Mouse (Mus musculus) c-Kit-positive CD71-negative TER-119-negative erythroid progenitor cells, embryonic 14.5 days (primary cell): Measurements from ENCODE around the gene Gm38431.

ENCODE experiments used
- DNase-seq: peaks from one replicate; pipeline ENCODE4 v3.0.0-alpha.2; 2013; ENCODE audit warnings: low read depth

Gm38431 gene

DNA sequence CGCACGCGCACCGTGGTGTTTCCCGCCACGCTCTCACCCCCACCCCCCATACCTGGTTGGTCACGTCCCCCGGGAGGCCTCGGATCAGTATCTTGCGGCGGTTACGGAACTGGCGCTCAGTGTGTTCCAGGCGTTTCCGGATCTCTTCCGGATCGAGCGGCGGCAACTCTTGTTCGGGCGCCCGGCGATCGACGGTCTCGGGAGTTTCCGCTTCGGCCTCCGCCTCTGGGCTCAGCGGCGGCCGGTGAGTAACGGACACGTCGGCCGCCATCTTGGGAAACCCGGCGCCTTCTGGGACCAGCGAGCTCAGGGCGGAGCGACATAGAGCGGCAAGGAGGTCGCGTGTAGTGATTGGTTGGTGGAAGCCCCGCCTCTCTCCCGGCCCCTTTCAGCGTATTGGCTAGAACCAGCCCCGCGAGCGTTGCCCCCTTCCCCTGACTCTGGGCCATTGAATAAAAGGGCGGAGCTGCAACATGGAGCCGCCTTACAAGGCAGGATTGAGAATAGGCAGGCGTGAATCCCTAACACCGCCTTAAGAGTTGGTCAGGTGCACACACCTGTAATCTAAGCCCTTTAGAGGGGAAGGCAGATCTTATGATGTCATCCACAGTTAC, at the start of gene Gm38431, which contains the start of gene Raver1:
Gene Gm38431 (minus strand): TSS at position 291 of the 614 bp plus-strand sequence.
Gene Raver1 (minus strand): TSS at position 302 of the 614 bp plus-strand sequence.
- peak; percentile 97 for DNase-seq

DNA sequence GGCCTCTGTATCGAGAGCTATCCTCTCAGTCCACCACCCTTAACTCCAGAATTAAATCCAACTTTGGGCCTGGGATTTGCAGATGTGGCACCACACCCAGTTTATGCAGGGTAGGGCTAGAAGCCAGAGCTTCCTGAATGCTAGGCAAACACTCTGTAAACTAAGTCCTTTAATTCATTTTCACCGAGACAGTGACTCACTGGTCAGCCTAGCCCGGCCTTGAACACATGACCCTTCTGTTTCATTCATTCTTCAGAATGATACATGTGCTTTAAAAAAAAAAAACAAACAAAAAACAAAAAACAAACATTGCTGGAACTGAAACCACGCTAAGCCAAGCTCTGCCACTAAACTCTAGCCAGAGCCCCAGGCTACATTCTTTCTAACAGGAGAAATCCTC, 46.6 kb upstream of the Gm38431 start:
- DNase-seq: no peak

DNA sequence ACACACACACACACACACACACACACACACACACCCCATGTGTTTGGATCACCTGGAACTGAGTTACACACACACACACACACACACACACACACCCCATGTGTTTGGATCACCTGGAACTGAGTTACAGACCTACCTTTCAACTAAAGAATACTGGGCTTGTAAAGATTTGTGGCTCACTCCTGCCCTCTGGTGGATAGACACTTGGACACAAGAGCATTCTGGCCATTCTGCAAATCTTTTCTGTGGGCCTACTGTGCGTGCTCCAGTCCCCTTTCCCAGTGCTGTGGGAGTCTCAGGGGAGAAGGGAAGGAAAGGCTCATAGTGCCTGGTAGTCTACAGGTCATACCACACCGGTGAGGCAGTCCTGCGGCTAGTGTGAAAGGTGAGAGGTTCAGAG, 45.4 kb upstream of the Gm38431 start:
- DNase-seq: peak; percentile 70

DNA sequence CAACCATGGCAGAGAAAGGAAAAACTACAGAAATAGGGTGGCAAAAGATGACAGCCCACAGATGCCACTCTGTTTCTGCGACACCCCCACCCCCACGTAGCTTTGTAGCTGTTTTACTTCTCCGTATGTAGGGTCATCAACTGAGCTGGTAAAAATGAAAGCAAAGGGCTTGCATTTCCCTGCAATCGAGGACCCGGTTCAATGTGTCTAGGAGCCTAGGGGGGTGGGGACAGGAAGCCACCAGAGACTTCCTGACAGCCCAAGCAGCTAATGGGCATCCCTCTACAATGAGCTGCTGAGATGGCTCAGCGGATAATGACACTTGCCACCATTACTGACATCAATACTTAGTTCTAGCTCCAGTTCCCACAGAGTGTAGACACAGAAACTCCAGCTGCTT, 44.6 kb upstream of the Gm38431 start:
- DNase-seq: no peak

DNA sequence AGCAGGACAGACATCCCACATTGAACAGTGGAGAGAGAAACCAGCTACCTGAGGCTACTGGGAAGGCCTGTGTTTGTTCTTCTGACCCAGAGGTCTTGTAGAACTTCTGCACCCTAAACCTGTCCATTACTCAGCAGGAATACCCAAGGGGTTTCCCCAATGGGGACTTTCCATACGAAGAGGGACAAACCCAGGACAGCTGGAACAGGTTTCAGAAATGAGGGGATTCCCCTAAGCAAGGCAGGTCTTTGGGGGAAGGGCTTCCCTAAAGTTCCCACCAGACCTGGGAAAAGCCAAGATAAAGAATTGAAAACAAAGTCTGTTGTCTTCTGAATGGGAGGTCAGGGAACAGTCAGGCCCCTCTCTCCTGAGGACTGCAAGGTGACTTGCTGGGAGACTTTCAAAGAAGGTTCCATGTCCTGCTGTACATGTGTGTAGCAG, 44.2 kb upstream of the Gm38431 start:
- DNase-seq: no peak

DNA sequence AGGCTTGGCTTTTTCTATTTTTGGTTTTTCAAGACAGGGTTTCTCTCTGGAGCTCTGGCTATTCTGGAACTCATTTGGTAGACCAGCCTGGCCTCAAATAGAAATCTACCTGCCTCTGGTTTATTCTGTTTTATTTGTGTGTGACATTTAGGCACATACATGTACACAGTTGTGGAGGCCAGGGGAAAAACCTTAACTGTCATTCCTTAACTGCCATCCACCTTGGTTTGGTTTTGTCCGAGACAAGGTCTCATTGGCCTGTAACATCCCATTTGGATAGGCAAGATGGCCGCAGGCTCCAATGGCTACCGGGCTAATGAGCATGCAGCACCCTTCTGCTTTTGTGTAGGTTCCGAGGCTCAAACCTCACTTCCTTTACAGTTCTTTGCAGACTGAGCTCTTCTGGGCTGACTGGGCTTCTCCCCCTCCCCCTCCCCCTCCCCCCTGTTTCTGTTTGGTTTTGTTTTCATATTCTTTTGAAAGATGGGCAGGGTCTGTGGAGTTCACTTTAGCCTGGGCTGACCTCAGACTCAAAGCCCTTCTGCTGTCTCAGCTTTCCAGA, 43.6 kb upstream of the Gm38431 start:
- no peak for DNase-seq

DNA sequence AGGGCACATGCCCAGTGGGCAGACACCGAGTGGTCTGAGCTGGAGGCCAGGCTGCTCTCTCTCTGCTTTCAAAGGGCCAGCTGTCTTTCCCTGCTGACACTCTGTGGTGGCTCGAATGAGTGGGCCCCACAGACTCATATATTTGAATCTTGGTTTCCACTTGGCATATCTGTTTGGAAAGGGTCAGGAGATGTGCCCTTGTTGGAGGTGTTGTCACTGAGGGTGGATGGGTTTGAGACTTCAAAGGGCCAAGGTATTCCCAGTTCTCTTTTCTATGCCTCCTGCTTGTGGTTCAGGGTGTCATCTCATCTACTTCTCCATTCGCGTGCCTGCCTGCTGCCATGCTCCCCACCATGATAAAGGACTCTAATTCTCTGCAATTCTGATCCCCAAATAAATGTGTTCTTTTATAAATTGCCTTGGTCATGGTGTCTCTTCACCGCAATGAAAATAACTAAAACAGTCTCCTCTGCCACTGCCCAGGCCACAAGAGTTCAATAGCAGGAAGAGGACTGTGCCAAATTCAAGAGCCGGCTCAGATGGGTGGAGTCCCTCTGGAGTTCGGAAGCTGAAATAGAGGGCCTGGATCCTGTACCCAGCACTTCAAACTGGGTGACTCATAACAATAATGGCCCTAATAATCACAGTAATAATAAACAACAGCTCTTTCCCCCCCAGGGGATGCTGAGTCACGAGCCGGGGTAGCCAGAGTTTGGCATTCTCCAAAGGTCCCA, 43.0 kb upstream of the Gm38431 start:
- DNase-seq: no peak

DNA sequence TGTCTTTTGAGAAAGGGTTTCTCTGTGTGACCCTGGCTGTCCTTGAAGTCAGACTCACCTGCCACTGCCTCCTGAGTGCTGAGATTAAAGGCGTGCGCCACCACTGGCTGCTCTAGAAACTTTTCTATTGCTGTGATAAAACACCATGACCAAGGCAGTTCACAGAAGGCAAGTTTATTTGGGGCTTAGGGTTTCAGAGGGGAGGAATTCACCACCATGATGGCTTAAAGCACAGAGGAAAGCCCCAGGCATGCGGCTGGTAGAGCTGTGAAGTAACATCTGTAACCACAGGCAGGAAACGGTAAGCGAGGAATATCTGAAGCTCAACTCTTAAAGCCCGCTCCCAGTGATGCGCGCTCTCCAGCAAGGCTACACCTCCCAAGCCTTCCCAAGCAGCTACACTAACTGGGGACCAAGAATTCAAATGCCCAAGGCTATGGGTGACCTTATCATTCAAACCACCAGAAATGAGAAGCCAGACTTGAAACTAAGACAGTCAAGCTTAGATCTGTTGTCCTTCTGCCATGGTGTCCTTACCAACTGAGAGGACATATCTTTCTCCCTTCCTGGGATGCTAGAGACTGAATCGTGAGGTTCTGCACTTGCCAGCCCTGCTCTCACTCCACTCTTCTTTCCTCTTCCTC, 41.4 kb upstream of the Gm38431 start:
- DNase-seq: no peak

DNA sequence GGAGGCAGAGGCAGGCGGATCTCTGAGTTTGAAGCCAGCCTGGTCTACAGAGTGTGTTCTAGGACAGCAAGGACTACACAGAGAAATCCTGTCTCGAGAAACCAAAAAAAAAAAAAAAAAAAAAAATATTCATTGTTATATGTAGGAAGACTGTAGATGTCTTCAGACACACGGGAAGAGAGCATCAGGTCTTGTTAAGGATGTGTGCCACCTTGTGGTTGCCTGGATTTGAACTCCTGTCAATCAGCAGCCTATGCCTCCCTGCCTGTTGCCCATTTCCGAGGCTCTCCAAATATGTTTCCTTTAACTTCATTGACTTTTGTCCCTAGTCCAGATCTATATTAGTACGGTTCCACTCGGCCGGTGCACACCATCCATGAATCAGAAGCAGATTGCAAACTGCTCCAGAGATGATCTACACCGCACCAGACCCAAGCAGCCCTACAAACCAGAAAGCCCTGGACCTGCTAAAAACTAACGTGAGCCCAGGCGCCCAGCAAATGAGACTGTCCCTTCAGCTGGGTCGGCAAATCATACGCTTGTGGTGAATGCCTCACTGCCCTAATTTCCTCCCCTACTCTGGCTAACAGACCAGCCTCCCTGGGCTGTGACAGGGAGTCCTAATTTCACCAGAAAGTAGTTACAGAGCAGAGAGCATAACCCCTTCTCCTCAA, 40.4 kb upstream of the Gm38431 start:
- DNase-seq: no peak

DNA sequence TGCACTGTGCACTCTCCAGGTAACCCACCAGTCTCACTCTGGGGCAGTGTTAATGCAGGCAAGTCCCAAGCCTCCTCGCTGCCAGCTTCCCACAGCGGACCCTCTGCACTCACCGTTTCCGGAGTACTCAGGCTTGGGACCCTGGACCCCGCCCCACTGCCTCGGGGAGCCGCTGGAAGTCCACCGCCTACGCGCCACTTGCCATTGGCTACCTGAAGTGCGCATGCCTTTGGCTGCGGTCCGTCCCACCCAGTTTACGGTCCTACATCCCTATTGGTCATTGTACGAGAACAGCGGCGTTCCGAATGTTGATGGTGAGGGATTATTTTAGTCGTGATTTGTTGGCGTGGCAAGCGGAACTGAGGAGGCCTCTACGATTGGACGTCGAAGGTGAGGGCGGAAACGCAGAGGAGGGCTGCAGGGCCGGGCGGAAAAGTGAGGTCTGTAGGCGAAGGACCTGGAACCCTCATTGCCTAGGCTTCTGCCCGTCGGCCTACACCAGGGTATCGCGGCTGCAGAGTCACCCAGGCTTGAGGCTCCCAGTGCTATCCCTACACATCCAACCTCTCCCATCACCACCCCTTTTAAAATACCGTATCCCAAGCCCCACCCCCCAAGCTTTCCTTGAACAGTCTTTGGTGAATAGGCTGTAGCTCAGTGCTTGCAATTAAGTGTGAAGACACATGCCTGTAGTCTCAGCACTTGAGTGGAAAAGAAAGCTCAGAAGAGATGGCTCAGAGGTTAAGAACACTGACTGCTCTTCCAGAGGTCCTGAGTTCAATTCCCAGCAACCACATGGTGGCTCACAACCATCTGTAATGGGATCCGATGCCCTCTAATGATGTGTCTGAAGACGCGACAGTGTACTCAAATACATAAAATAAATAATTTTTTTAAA, 39.5 kb upstream of the Gm38431 start, which contains the start of gene Tyk2:
Gene Tyk2 (minus strand): TSS at position 185 of the 898 bp plus-strand sequence.
- DNase-seq: peak; percentile 92

DNA sequence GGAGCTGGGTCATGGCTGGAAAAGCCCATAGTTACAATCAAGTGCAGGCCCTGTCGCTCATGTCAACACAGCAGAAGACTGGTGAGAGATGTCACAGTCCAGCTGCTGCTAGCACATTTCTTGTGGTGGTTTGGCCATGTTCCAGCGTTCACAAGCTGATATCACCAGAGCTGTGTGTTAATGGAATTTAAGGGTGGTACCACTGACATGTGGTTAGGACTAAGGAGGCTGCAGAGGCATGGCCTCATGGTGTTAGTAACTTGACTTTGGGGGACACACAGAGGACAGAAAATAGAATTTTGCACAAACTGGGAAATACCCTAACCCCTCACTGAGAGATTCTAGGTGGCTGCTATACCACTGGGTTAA, 34.4 kb upstream of the Gm38431 start:
- no peak for DNase-seq

DNA sequence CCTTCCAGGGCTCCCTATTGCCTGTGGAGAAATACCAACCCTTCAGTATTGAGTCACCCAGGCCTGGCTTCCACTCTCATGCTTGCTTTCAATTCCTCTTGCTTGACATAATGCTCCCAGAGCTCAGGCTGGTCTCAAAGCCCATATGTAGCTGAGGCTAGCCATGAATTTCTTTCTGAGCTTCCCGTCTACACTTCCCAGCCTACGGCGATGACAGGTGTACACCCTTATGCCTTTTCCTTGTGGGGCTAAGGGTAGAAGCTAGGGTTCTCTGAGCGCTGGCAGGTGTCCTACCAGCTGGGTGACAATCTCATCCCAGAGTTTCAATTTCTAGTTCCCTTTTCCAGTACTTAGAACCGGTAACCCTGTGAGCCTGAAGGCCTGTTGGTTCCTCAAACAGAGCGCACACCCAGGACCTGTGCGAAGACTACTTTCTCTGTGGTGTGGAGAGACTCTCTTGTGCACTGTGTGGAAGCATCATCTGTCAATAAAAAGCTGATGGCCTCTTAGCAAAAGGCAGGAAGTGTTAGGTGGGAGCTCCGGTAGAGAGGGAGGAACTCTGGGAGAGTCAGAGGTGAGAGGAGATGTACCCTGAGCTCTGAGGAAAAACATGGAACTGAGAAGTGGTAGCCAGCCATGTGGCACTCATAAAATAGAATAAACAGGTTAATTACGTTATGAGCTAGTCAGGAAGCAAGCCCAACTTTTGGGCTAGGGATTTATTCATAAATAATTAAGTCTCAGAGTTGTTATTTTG, 33.9 kb upstream of the Gm38431 start:
- no peak for DNase-seq

DNA sequence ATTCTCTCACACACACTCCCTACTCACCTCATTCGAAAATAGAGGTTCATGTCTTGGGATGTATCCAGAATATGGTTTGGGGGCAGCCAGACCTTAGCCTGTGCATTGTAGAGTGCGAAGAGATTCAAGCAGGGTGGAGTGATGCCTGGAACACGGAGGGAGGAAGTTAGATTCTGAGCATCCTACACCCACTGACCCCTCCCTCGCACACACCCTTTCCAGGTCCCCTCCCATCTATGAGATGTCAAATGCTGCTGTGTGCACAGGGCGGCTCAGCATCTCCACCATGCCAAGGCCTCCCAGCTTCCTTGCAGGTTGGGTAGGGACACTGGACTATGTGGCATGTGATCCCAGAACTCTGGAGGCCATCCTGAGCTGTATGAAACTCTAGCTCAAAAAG, 33.0 kb upstream of the Gm38431 start:
- no peak for DNase-seq

DNA sequence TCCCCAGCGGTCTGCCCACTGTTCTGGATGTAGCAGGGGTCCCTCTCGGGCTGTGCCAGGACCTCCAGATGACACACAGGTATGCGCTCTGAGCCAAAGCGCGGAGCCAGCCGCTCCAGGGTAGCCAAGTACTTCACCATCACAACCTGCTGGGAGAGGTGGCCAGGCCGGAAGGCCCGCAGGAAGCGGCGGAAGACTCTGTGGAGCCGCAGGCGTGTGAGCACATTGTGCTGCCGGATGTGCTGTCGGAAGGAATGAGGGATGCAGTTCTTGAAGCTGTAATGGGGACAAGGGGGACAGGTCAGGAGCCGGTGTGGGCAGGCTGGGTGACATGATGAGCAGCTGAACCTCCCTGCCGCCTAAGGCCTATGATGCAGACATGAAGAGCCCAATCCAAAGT, 29.7 kb upstream of the Gm38431 start:
- no peak for DNase-seq

DNA sequence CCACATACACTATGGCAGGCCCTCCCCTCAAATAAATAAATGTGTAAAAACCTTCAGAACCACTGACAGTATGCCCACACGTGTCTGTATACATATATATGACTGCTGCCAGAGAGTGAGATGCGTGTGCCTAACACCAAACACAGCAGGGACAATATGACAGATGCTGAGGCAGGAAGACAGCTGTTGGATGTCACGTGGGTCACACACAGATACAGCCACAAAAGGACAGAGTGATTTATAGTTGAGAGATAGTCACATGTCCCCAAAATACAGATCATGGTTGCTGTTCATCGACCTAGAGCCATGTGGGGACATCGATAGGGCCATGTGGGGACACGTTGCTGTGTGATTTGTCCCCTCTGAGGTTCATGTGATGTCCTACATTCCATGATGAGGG, 25.3 kb upstream of the Gm38431 start:
- no peak for DNase-seq

DNA sequence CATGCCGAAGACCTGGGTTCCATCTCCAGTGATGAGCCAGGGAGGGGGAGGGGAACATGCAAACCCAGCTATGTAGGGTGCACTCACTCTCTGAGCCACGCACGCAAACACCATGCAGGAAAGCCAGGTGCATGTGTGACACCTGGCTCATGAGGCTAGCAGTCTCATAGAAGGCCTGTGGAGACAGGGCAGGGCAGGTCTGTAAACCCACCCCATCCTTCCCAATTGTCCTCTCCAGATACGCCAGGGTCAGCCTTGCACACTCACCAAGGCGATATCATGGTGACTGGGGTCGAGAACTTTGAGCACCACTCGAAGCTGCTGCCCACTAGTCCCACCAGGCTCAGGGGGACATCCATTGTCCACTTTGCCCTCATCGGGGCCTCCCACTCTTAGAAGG, 23.3 kb upstream of the Gm38431 start:
- no peak for DNase-seq

DNA sequence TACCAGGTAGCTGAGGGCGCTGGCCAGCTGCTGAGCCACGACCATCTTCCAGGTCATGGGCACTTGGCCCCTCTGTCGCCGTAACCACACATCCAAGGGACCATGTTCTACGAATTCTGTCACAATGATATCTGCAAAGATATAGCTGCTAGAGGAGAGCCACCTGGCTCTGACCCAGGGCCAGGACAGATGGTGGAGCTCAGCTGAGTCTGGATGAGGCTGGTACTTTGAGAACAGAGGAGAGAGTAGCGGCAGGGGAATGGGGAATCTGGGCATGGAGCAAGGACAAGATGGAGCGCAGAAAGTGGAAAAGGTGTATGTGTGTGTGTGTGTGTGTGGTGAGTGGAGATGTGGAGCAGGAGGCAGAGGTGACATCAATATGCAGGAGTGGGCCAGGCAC, 22.4 kb upstream of the Gm38431 start:
- no peak for DNase-seq

DNA sequence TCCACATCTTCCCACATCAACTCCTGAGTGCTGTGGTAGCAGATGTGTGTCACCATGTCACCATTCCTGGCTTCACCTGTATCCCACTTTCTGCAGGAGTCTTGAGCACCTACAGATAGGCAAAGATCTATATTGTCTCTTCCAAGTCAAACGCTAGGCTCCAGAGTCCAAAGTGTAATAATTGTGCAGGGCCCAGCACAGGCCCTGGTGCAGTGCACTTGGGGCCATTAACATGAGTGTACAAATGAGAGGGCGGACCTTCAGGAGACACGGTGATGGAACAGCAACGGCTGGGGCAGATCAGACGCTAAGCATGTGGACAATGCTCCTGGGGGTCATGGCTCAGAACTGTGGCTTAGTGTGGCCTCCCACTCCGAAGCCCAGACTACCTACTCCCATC, 22.0 kb upstream of the Gm38431 start:
- no peak for DNase-seq

DNA sequence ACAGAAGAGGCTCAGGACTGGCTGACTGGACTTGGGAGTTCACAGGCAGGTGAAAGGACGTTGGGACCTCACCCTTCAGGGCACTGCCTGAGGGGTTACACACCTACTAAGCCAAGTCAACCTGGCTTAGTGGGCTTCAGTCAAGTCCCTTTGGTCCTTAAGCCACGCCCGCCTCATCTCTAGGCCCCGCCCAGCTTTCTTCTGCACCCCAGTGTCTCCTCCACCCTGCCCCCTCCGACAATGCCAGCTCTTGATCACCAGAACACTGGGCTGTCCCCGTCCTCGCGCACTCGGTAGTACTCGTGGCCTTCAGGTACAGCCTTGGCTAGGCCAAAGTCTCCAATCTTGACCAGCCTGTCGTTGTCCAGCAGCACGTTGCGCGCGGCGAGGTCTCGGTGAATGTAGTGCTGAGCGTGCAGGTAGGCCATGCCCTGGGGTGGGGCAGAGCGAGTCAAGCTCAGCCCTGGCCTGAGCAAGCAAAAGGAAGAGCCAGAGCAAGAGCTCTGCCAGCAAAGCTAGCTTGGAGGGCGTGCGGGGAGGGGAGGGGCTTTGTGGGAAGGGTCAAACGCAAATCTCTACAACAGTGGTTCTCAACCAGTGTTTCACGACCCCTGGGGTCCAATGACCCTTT, 15.9 kb upstream of the Gm38431 start:
- no peak for DNase-seq
